Mouse (Mus musculus) common myeloid progenitor, adult 5-6 weeks (primary cell): ENCODE results near the gene Acads. TPM values are rescaled to one million over a fixed set of nuclear protein-coding genes. Genes with fewer than 3 reads are reported as not detected.
A peak's percentile ranks its signal among the peaks of the same experiment; 100 is the strongest.
"Not testable (repeated sequence)": the region's sequence is repeated elsewhere in the genome, so short reads cannot be mapped to it uniquely, and the experiment has no call there.

Experiments
- ATAC-seq: replicated peaks from 2 replicates; pipeline ENCODE4 v1.8.0; 2016; ENCODE audit warnings: low read depth, mild to moderate bottlenecking, moderate TSS enrichment, inconsistent platforms; ENCODE audit not compliant: poor library complexity, severe bottlenecking
- total RNA-seq: library from RNA; stranded (forward); fragments of 200-1000, 187-1606 nt; gene quantifications from 2 replicates; pipeline ENCODE4 v1.2.3, GENCODE M21; 2017

Gene Acads
- total RNA-seq, 1 experiment from 2014 or later: 32.2 TPM

DNA sequence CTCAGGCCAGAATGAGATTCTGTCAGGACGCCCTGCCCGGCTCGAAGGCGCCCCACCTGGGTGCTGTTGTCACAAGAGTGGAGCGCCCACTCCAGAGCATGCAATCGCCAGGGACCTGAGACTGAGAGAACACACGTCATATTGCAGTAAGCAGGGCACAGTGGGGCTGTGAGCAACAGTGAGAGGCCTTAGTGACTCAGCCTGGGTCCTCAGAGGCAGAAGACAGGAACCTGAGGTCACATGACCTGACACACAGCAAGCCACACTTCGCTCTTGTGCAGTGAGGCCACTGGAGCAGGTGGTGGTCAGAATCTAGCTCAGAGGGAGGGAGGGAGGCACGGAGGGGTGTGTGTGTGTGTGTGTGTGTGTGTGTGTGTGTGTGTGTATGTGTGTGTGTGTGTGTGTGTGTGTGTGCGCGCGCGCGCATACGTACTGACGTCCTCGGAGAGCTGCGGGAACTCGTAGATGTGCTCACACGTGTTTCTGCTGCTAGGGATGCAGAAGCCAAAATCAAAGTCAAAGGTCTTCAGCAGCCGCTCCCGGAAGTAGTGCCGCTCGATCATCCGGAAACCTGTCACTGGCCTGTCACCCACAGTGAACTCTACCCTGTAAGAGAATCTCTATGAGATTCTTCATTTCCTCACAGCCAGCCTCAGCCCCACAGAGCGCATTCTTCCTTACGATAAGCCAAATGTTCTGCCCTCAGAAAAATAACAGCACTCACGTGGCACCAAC, 7.6 kb upstream of the Acads start:
- ATAC-seq: no peak

DNA sequence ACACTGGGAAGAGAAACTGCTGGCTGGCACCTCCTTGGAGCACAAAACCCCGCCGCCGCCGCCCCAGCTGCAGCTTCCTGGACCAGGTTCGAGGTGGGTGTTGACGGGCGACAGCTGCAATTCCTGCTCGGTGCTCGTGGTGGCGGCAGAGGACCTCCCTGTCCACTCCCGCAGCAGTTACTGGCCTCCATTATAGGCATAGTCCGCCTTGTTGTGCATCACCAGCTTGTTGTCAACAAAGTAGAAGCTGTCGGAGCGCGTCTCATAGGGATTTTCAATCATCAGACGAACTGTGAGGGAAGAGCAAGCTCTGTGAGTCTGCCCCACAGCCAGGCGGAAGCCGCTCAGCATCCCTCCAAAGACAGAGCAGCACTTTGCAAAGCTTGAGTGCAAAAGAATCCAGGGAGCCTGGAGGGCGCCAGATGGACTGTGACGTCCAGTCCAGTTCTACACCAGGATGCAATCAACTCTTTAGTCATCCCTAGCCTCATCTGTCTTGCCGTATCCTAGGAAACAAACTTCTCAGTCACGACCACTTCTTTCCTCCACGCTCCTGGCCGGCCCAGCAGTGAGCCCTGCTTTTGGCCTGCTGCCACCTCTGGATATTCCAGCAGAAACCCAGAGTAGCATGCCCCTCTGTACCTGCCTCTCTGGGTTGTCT, 6.2 kb upstream of the Acads start:
- ATAC-seq: peak; percentile 98

DNA sequence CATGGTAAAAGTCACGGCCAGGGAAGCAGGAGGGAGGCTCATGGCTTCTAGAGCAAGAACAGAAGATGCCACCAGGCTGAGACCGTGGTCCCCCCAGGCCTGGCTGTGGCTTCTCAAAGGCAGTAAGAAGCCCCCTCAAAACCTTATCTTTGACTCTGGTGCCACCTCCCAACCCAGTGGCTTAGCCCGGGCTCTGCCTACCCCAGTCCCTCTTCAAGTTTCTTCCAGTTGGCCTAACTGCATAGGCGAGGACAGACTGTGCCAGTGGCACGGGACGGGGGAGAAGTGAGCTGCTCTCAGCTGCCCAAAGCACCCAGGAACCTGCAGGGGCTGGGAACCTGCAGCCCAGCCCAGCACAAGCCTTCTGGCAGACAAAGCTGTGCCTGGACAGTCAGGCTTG, 5.5 kb upstream of the Acads start:
- no peak for ATAC-seq

DNA sequence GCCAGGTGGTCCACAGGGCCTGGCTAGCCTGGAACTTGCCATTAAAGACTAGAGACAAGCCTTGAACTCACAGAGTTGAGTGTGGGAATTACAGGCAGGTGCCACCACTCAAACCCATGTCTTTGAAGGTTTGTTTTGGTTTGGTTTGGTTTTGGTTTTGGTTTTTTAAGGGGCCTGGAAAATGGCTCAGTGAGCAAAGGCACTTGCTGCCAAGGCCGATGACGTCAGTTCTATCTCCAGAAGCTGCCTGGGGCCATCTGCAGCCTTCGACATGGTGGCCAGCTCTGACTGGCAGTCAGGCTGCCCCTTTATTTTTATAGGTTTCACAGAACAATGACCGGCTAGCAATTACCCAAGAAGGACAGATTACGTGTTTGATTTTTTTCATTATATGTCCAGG, 1.8 kb upstream of the Acads start:
- no peak for ATAC-seq

DNA sequence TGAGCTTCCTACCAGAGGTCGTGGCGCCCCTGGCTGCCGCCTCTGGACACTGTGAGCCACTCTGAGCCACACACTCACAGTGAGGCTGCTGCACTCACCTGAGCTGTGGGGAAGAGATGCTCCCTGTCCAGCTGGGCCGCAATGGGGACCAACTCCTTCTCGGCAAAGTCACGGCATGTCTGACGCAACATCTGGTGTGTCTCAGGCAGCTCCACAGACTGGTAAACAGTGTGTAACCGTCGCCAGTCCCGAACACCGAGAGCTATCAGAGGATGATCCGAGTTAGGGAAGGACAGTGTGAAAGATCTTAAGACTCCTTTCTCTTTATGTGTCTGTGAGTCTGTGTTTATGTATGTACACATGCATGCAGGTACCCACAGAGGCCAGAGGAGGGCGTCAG, 1.7 kb downstream of the Acads start:
- no peak for ATAC-seq

DNA sequence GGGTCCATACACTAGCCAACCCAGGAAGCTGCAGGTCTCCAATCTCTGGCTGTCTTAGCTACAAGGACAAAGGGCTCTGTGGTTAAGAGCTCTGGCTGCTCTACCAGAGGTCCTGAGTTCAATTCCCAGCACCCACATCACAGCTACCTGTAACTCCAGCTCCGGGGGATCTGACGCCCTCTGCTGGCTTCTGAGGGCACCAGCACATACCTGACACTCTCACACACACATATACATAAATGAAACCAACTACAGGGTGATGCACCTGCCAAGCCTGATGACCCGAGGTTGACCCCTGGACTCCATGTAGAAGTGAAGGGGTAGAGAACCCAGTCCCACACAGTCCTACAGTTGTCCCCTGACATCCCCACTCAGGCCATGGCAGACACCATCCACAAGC, 2.7 kb downstream of the Acads start:
- no peak for ATAC-seq

DNA sequence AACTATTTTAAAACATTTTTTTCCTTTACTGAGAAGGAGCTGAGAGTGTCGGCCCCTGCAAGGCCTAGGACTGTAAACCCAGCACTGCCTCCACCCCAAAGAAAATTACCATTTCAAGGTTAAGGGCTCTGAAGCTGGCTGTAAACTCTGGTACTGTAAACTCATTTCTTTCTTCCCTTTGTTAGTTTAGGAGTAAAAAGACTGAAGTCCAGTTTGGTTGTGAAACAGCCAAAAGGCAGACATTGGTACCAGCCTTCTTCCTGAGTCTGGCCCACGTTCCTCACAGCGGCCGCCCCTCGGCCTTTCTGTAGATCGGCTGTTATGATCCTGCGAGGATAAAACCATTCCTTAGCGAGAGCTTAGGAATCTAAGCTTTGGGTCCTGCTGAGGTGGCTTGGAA, 4.6 kb downstream of the Acads start:
- no peak for ATAC-seq

DNA sequence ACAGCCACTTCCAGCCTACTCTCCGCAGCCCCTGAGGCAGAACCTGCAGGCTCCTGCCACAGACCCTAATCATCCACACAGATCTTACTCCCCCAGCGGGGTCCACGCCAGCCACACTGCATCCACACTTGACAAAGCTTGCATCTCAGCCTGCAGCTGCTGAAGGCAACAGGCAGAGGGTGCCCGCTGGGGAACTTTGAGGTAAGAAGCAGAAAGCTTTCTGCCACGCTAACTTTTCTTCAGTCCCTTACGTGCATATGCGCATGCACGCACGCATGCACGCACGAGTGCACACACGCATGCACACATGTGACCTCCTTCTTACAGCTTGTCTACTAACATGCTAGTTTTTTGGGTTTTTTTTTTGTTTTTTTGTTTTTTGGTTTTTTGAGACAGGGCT, 5.9 kb downstream of the Acads start:
- no peak for ATAC-seq

DNA sequence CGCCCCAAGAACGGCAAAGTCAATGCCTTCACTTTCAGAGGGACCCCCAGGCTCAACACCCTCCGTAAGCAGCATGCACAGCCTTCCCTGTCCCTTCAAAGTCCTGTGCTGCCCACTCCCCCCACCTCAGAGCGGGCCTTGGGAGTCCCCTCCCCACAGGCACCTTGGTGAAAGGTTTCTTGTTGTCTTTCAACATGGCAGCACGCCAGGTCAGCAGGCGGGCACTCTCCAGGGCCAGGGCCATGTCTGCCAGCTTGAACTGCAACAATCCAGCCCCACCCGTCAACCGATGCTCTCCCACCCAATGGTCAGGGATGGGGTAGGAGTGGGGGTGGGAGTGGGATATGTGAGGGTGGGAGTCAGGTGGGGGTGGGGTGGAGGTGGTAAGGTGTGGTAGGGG, 8.0 kb downstream of the Acads start:
- ATAC-seq: no peak

DNA sequence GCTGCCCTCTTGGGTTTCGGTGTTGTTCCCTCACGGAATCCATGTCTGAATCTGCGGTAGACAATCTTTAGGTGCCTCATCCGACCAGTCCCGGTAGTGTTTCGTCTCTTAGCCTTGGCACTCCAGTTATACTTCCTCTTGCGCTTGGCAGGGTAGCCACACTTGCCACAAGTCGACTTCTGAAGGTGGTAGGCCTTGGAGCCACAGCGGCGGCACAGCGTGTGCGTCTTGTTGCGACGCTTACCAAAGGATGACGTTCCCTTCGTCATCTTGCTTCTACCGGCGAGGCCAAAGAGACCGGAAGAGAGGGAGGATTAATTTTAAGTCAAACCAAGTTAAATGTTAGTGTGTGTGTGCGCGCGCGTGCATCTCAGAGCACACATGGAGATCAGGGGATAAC, 15.9 kb downstream of the Acads start:
- ATAC-seq: not testable (repeated sequence)

DNA sequence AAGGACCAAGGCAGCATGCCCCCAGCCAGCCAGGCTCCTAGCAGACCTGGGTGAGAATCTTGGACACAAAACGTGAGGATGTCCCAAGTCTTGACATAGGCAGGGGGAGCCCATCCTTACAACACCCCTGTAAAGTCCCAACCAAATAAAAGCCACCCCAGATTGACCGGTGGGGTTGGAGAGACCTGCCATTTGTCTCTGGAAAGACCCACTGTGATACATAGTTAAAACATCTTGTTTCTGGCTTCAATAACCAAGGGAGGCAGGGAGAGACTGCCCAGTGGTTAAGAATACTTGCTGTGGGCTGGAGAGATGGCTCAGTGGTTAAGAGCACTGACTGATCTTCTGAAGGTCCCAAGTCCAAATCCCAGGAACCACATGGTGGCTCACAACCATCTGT, 16.9 kb downstream of the Acads start:
- ATAC-seq: no peak

DNA sequence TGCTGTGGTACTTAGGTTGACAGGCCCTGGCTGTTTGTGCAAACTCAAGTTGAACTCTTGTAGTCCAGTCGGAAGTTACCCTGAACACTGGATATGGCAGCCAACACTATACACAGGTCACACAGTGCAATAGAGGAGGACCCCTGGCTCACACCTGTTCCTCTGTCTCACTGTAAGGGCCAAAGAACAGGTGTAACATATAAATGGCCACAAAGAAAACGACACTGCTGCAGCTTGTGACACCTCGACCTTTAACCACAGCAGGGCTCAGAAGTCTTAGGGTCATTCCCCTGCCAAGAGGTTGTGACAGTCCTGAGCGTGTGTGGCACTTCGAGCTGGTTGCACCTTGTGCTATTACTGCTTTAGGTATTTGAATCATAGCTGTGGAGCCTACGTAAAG, 18.7 kb downstream of the Acads start:
- no peak for ATAC-seq

DNA sequence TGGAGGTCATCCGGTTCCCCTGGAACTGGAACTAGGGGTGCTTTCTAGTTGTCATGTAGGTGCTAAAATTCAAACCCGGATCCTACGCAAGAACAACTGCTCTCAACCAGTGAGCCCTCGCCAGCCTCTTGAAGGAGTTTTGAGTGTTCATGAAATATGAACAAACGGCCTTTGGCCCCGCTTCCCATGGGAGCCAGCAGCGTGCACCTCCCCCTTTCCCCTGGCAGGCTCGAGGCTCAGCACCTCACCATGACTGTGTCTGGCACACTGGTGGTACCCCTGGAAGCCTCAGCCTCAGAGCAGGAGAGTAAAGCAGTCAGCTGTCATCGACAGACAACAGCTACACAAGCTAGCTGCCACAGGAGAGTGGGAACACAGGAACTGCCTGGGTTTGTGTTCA, 19.2 kb downstream of the Acads start:
- ATAC-seq: no peak

DNA sequence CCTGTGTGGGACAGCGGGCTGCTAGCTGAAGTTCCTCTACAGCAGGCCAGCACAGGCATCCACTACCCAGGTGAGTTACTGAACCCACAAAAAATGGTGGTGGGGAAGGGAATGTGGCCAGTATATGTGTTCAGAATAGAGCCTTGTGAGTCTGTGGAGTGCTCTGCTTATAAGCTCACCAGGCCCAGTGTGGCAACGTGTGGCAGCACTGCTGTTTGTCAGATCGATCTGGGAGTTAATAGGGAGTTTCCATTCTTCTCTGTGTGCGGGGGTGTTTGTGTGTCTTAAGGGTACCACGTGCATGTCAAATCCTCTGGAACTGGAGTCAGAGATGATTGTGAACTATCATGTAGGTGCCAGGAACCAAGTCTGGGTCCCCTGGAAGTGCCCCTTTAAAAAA, 19.6 kb downstream of the Acads start:
- ATAC-seq: no peak

DNA sequence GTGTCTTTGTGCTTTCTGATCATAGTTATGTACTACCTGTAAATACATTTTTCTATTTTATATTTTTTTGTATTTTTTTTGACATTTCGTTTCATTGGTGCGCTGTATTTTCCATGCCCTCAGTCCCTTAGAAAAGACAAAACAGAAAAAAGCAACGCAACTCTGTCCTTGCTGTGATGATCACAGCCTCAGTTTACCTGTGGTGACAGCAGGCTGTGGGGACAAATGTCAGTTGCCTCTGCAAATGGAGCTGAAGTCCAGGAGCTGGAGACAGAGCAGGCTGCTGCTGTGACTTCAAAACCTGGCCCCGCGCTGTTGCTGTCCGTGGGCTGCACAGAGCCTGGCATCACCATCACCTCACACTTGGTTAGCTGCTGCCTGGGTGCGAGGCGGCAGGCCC, 21.0 kb downstream of the Acads start, which contains the start of gene Gm10401:
TSS of gene Gm10401 (minus strand) at position 101 of the 400 bp plus-strand sequence.
- no peak for ATAC-seq

DNA sequence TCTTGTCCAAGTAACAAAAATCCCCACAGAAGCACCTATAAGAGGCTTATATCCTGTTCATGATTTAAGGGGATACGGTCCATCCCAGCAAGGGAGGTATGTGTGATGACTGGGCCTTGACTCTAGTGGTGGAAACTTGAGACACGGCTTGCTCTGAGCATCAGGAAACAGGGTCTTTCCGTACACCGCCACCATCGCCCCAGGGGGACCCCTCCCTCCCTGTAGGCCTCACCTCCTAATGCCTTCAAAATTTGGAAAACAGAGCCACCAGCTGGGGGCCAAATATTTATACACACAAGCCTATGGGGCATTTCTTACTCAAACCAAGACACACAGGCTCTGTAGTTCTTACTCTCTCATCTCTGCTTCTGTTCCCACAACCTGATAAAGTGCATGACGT, 27.4 kb downstream of the Acads start:
- no peak for ATAC-seq

DNA sequence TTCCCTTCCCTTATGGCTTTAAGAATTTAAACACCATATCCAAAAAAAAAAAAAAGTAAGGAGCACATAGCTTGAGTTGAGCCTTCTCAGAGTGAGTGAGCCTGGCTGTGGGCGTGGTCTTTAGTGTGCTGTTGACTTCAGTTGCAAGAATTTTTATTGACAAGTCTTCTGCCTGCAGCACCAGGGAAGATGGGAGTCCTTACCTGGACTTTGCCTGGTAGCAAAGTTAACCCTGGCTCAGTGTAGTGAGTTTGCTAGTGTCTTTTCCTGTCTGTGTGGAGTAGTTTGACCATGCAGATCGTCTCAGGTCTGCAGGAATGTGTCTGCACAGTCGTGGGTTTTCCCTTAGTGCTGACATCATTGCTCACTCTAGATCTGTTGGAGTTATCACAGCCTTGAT, 28.1 kb downstream of the Acads start:
- no peak for ATAC-seq

DNA sequence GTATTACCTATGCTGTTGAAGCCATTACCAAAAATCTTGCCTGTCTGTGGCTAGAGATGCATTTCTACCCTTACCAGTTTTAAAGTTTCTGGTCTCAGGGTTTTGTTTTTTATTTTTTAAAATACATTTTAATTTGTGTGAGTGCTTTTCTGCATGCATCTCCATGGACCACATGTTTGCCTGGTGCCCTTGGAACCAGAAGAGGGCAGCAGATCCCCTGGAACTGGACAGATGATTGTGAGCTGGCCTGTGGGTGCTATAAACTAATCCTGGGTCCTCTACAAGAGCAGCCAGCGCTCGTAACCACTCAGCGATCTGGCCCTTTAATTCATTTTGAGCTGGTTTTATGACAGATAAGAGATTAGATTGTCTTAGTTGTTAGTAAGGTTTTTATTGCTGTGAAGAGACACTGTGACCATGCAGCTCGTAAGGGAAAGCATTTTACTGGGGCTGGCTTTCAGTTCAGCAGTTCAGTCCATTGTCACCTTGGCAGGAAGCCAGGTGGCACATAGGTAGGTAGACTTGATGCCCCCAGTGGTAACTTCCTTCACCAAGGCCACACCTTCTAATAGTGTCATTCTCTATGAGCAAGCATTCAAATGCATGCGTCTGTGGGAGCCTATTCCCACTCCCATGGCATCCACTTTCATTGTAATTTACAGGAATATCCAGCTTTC, 29.4 kb downstream of the Acads start:
- no peak for ATAC-seq

DNA sequence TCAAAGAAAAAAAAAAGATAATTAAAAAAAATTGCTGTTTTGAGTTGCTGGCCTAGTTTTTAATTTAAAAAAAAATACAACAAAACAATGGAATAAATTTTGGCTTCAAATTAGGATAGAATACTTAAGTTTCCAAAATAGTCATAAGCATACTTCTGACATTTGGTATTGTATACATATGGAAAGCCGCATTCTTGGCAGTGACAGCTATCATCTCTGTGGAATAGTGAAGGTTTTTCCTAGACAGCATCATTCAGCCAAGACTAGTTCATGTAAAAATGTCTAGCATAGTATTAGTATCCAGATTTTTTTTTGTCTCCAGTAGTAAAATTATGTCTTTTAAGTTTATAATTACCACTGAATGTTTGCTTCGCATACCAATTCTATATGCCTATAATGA, 33.5 kb downstream of the Acads start:
- ATAC-seq: no peak

DNA sequence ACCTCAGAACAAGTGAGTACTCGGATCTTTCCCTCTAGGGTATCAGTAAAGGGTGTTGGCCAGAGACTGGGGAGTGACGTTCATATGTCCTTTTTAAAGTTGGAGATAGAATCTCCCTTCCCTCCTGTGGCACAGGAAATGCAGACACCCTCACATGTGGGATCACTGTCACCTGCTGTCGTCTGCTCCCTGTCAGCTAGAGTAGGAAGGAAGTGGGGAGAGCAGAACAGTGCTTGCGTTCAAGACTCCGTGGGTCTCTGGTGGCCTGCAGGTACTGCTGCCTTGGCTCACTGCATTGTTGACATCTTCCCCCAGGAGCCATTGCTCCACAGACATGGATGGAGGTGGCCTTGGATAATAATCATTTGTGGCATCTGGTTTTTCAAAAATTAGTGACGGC, 35.7 kb downstream of the Acads start:
- no peak for ATAC-seq

DNA sequence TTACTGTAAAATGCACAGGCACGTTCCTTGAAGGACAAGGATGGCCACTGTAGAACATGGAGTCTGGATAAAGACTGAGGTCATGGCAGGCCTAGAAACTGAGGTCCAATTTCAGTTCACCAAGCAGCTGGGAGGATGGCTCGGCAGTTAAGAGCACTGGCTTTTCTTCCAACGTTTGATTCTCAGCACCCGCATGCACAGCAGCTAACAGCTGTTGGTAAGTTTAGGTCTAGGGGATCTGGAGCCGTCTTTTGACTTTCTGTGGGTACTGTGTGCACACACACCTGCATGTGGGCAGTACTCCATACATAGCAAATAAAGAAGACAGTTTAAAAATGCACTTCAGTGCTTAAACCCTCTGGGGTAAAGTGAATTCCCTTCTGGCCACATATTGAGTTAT, 37.5 kb downstream of the Acads start:
- no peak for ATAC-seq
